28 mouse cellular contexts compared by ENCODE assay signal in genomic region chr10:119580024-119580423, GRCm38 (mm10).
DNase-seq lines count a peak whose midpoint lies in the region; ATAC-seq and TF ChIP-seq lines count a peak whose summit lies in the region.
"Had no signal": no experiment of that assay in that cellular context is flagged by ENCODE, and none has a peak within 500 bp of the region (broad histone marks: within the 10 kb centered on the region; RNA-seq: fewer than 3 reads in every experiment).

No protein-coding gene starts in this region.

- WGBS in embryonic facial prominence, embryonic 14.5 days = 54% methylated on average over 4 of the region's 4 CpGs
- 79% methylated on average over 4 of the region's 4 CpGs for WGBS in embryonic facial prominence, embryonic 10.5 days
- 62% methylated on average over 4 of the region's 4 CpGs for WGBS in limb, embryonic 14.5 days
- WGBS in limb, embryonic 10.5 days = 78% methylated on average over 4 of the region's 4 CpGs

- H3K36me3 ChIP-seq in embryonic facial prominence, embryonic 14.5 days (ENCODE audit: control insufficient read depth, insufficient read depth, low read length) = no peaks in the 10 kb centered on the region
- no peaks in the 10 kb centered on the region for H3K36me3 ChIP-seq in embryonic facial prominence, embryonic 10.5 days (replicated peaks)
- no peaks in the 10 kb centered on the region for H3K36me3 ChIP-seq in limb, embryonic 14.5 days (ENCODE audit: control insufficient read depth, insufficient read depth, low read length)
- H3K36me3 ChIP-seq in limb, embryonic 10.5 days = no peaks in the 10 kb centered on the region
- H3K36me3 ChIP-seq: embryonic facial prominence, embryonic 12.5 days; embryonic facial prominence, embryonic 15.5 days; forebrain, embryonic 10.5 days; forebrain, embryonic 12.5 days; G1E had no signal

- no peak overlapping the region for H3K9ac ChIP-seq in embryonic facial prominence, embryonic 14.5 days (ENCODE audit: low read depth, low read length)
- no peak overlapping the region for H3K9ac ChIP-seq in limb, embryonic 14.5 days (ENCODE audit: low read depth, low read length, severe bottlenecking)
- H3K9ac ChIP-seq: embryonic facial prominence, embryonic 12.5 days; embryonic facial prominence, embryonic 15.5 days; forebrain, embryonic 12.5 days had no signal

- H3K27ac ChIP-seq in embryonic facial prominence, embryonic 14.5 days (replicated peaks; ENCODE audit: low read depth, low read length) = no peak overlapping the region
- H3K27ac ChIP-seq in embryonic facial prominence, embryonic 10.5 days (replicated peaks) = no peak overlapping the region
- no peak overlapping the region for H3K27ac ChIP-seq in limb, embryonic 14.5 days (replicated peaks; ENCODE audit: low read depth, low read length)
- H3K27ac ChIP-seq in limb, embryonic 10.5 days = no peak overlapping the region
- H3K27ac ChIP-seq: embryonic facial prominence, embryonic 12.5 days; embryonic facial prominence, embryonic 15.5 days; forebrain, embryonic 10.5 days; forebrain, embryonic 12.5 days had no signal

- H3K4me1 ChIP-seq in embryonic facial prominence, embryonic 14.5 days (ENCODE audit: control insufficient read depth, insufficient read depth, low read length) = no peaks in the 10 kb centered on the region
- peaks cover 11% of the 10 kb centered on the region for H3K4me1 ChIP-seq in embryonic facial prominence, embryonic 10.5 days
- H3K4me1 ChIP-seq in limb, embryonic 14.5 days (ENCODE audit: control insufficient read depth, insufficient read depth, low read length) = no peaks in the 10 kb centered on the region
- peaks cover 7% of the 10 kb centered on the region for H3K4me1 ChIP-seq in limb, embryonic 10.5 days
- H3K4me1 ChIP-seq: embryonic facial prominence, embryonic 12.5 days; embryonic facial prominence, embryonic 15.5 days had no signal

- DNase-seq in embryonic facial prominence, embryonic 14.5 days (ENCODE audit: low spot score) = peak; percentile 39
- no peak for DNase-seq in embryonic facial prominence, embryonic 10.5 days (ENCODE audit: low spot score)
- DNase-seq in limb, embryonic 14.5 days (ENCODE audit: low spot score) = no peak
- no peak for DNase-seq in limb, embryonic 10.5 days (ENCODE audit: low spot score)
- DNase-seq in Muller cell, postnatal 12 days (ENCODE audit: inconsistent ontology term) = peak; percentile 86
- DNase-seq in adrenal gland, adult 18-20 months (ENCODE audit: low spot score in 2 of 2) = no peak
- DNase-seq: adrenal gland, adult 2 months; adrenal gland, postnatal 10 days; adrenal gland, postnatal 25 days; B cell, adult 2 months; cerebellum, adult 11 months; cerebellum, adult 18-20 months; cerebellum, adult 8-10 months; cerebellum, adult 9-11 months; cerebellum, postnatal 14 days; cerebellum, postnatal 36 days; embryo, embryonic 11 days had no signal

- H3K27me3 ChIP-seq in embryonic facial prominence, embryonic 14.5 days (replicated peaks; ENCODE audit: control insufficient read depth, insufficient read depth, low read length) = no peaks in the 10 kb centered on the region
- no peaks in the 10 kb centered on the region for H3K27me3 ChIP-seq in embryonic facial prominence, embryonic 10.5 days (replicated peaks; ENCODE audit: low read depth, poor library complexity, severe bottlenecking)
- no peaks in the 10 kb centered on the region for H3K27me3 ChIP-seq in limb, embryonic 14.5 days (ENCODE audit: control insufficient read depth, insufficient read depth, low read length)
- no peaks in the 10 kb centered on the region for H3K27me3 ChIP-seq in limb, embryonic 10.5 days (ENCODE audit: low read depth, poor library complexity, severe bottlenecking)
- H3K27me3 ChIP-seq: CH12.LX; embryonic facial prominence, embryonic 12.5 days; embryonic facial prominence, embryonic 15.5 days; forebrain, embryonic 12.5 days had no signal

- H3K9me3 ChIP-seq in embryonic facial prominence, embryonic 14.5 days (ENCODE audit: control insufficient read depth, low read length) = no peaks in the 10 kb centered on the region
- H3K9me3 ChIP-seq in embryonic facial prominence, embryonic 10.5 days = no peaks in the 10 kb centered on the region
- no peaks in the 10 kb centered on the region for H3K9me3 ChIP-seq in limb, embryonic 14.5 days (ENCODE audit: control insufficient read depth, low read length)
- no peaks in the 10 kb centered on the region for H3K9me3 ChIP-seq in limb, embryonic 10.5 days (replicated peaks)
- H3K9me3 ChIP-seq: embryonic facial prominence, embryonic 12.5 days; embryonic facial prominence, embryonic 15.5 days; forebrain, embryonic 10.5 days; forebrain, embryonic 12.5 days had no signal

- TF ChIP-seq POLR2A in limb, embryonic 14.5 days (IDR thresholded peaks at IDR 0.05; ENCODE audit: borderline replicate concordance, extremely low read depth, insufficient read depth, insufficient read length) = no peak

- H3K4me3 ChIP-seq in embryonic facial prominence, embryonic 14.5 days (ENCODE audit: low read depth, low read length) = no peak overlapping the region
- no peak overlapping the region for H3K4me3 ChIP-seq in embryonic facial prominence, embryonic 10.5 days
- no peak overlapping the region for H3K4me3 ChIP-seq in limb, embryonic 14.5 days (replicated peaks; ENCODE audit: low read length)
- H3K4me3 ChIP-seq in limb, embryonic 10.5 days = no peak overlapping the region
- H3K4me3 ChIP-seq: embryonic facial prominence, embryonic 12.5 days; embryonic facial prominence, embryonic 15.5 days; erythroblast, embryonic 14.5 days; forebrain, embryonic 10.5 days; forebrain, embryonic 12.5 days had no signal

- no peak overlapping the region for H3K4me2 ChIP-seq in embryonic facial prominence, embryonic 14.5 days (ENCODE audit: low read depth, low read length)
- H3K4me2 ChIP-seq in limb, embryonic 14.5 days (replicated peaks; ENCODE audit: low read depth, low read length, severe bottlenecking) = no peak overlapping the region
- H3K4me2 ChIP-seq: embryonic facial prominence, embryonic 12.5 days; embryonic facial prominence, embryonic 15.5 days; forebrain, embryonic 12.5 days had no signal

- ATAC-seq in embryonic facial prominence, embryonic 14.5 days (ENCODE audit: low read depth) = peak; percentile 41; the same call in 1 of the 2 replicates
- peak; percentile 37; the same call in 1 of the 2 replicates for ATAC-seq in limb, embryonic 14.5 days (ENCODE audit: low FRiP score, low read depth)
- ATAC-seq: activated CD4-positive, CD25-positive, alpha-beta regulatory T cell, adult 4 months; CD4-positive, CD25-positive, alpha-beta regulatory T cell, adult 4 months; forebrain, embryonic 14.5 days; forebrain, embryonic 16.5 days had no signal

Comparison
In these comparisons a context has a peak if more than half of its experiments do, and no peak if none do; other contexts are left out.
1. DNase-seq: peak in embryonic facial prominence, embryonic 14.5 days (single experiment) and Muller cell, postnatal 12 days (single experiment); none in embryonic facial prominence, embryonic 10.5 days (single experiment), limb, embryonic 14.5 days (single experiment), limb, embryonic 10.5 days (single experiment) and adrenal gland, adult 18-20 months (0 of 2).